Mouse (Mus musculus): Measurements from ENCODE around the gene Cfc1. TPM values are rescaled to one million over a fixed set of nuclear protein-coding genes. Genes with fewer than 3 reads are reported as not detected.

The Cfc1 gene
- total and polyA plus RNA-seq, 2 experiments from 2014 or later = 0.36 to 1.2 TPM

DNA sequence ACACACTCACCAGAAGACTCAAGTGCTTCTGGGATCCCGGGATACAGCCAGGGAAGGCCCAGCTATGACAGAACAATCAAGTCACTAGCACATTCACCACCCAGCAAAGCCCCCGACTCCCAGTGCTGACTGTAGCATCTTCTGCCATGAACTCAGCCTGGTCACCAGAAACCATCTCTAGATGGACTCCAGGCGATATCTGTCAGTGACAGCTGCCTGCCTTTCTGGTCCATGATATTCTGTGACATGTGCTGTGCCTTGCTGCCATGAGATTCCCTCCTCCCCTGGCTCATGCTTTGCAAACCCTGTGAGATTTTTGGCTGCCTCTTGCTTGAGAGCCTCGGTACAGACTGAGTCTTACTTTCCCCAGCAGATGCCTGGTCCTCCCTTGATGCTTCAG lies 49.3 kb downstream of the Cfc1 start:
- H3K27ac ChIP-seq = peak overlapping the region; percentile 32; the same call in 1 of the 2 replicates
- DNase-seq (ENCODE audit: low spot score) = peak; percentile 35
- H3K4me3 ChIP-seq (ENCODE audit: low read length) = no peak overlapping the region
- peaks cover 18% of the 10 kb centered on the region for H3K4me1 ChIP-seq (ENCODE audit: insufficient read depth, low read length)
- H3K9me3 ChIP-seq (ENCODE audit: low read length) = no peaks in the 10 kb centered on the region
- H3K4me2 ChIP-seq (ENCODE audit: low read depth, low read length) = no peak overlapping the region
- H3K27me3 ChIP-seq (ENCODE audit: insufficient read depth, low read length) = no peaks in the 10 kb centered on the region; the same call in 1 of the 2 replicates
- peaks cover 16% of the 10 kb centered on the region; the same call in 1 of the 2 replicates for H3K36me3 ChIP-seq (ENCODE audit: insufficient read depth, low read length)
- no peak for TF ChIP-seq CTCF (IDR thresholded peaks at IDR 0.05; ENCODE audit: low read depth)
- 50% methylated on average over 4 of the region's 4 CpGs for WGBS
- no peak for ATAC-seq
- H3K9ac ChIP-seq (replicated peaks; ENCODE audit: low read length) = no peak overlapping the region

DNA sequence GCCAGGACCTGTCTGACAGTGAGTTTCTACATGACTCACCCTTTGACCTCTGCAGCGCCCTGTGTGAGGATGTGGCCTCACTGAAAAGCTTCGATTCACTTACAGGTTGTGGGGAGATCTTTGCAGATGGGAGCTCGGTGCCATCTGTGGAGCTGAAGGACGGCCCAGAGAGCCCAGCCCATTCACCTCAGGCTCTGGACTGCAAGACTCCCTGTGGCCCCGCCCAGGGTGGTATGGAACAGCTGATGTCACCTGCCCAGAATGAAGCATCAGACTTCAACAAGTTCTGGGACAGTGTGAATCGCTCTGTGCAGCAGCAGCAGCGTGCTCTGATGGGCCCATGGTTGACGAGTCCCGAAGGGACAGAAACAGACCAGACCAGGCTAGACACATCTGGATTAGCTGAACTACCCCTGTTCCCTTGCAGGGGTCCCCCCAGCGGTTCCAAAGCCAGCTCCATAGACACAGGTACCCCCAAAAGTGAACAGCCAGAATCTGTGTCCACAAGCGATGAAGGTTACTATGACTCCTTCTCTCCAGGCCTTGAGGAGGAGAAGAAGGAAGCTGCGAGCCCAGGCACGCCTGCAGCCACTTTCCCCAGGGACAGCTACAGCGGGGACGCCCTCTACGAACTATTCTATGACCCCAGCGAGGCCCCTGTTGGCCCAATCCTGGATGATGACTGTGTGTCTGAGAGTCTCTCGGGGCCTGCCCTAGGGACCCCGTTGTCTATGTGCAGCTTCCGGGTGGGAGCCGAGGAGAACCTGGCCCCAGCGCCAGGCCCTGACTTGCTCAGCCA lies 52.0 kb downstream of the Cfc1 start:
- Histone ChIP-seq H3K27me3 (ENCODE audit: insufficient read depth, low read length) (no peaks in the 10 kb centered on the region), H3K9me3 (ENCODE audit: low read length) (no peaks in the 10 kb centered on the region), H3K36me3 (ENCODE audit: insufficient read depth, low read length) (peaks cover 16% of the 10 kb centered on the region; the same call in 1 of the 2 replicates), H3K27ac (no peak overlapping the region), H3K4me1 (ENCODE audit: insufficient read depth, low read length) (peaks cover 14% of the 10 kb centered on the region), H3K4me3 (ENCODE audit: low read length) (no peak overlapping the region), H3K4me2 (ENCODE audit: low read depth, low read length) (no peak overlapping the region), H3K9ac (replicated peaks; ENCODE audit: low read length) (no peak overlapping the region)
- DNase-seq (ENCODE audit: low spot score) (no peak), ATAC-seq (no peak)
- 84% methylated on average over 22 of the region's 22 CpGs for WGBS
- TF ChIP-seq CTCF (IDR thresholded peaks at IDR 0.05; ENCODE audit: low read depth) = no peak

Other genes starting within 250 kb of the Cfc1 start
- 38.3 and 47.8 TPM in 2 replicates for gene Ccdc115, start 96.0 kb upstream of the Cfc1 start, total RNA-seq (2014; rRNA removed)
- 51.7 and 52.0 TPM in 2 replicates for gene Ccdc115, start 96.0 kb upstream of the Cfc1 start, polyA plus RNA-seq (2015; fragmentation: Nextera tagmentation; extraction: Ambion mirVana)
- 21.5 and 30.7 TPM in 2 replicates for gene Imp4, start 95.8 kb upstream of the Cfc1 start, total RNA-seq (2014; rRNA removed)
- gene Imp4, start 95.8 kb upstream of the Cfc1 start, polyA plus RNA-seq (2015; fragmentation: Nextera tagmentation; extraction: Ambion mirVana) = 41.3 and 47.7 TPM in 2 replicates
- gene Ptpn18, start 75.9 kb upstream of the Cfc1 start, total RNA-seq (2014; rRNA removed) = 0.25 and 0.63 TPM in 2 replicates
- 6.7 and 6.9 TPM in 2 replicates for gene Ptpn18, start 75.9 kb upstream of the Cfc1 start, polyA plus RNA-seq (2015; fragmentation: Nextera tagmentation; extraction: Ambion mirVana)
- not detected in 2 replicates for gene Prss39, start 37.2 kb upstream of the Cfc1 start, total RNA-seq (2014; rRNA removed)
- gene Prss39, start 37.2 kb upstream of the Cfc1 start, polyA plus RNA-seq (2015; fragmentation: Nextera tagmentation; extraction: Ambion mirVana) = not detected in 2 replicates
- gene Prss40, start 25.3 kb downstream of the Cfc1 start, total RNA-seq (2014; rRNA removed) = not detected in 2 replicates
- gene Prss40, start 25.3 kb downstream of the Cfc1 start, polyA plus RNA-seq (2015; fragmentation: Nextera tagmentation; extraction: Ambion mirVana) = 0.09 TPM in 1 of 2 replicates, not detected in the other
- 51.5 and 55.3 TPM in 2 replicates for gene Amer3, start 44.0 kb downstream of the Cfc1 start, total RNA-seq (2014; rRNA removed)
- gene Amer3, start 44.0 kb downstream of the Cfc1 start, polyA plus RNA-seq (2015; fragmentation: Nextera tagmentation; extraction: Ambion mirVana) = 15.4 and 18.2 TPM in 2 replicates

Measured in hindbrain, postnatal 0 days (tissue).